Mouse (Mus musculus) brain, embryonic 14.5 days (tissue): Measurements from ENCODE around the gene Ppa2.

Source experiments
- CTCF ChIP-seq: fragments of 200-500 bp; IDR thresholded peaks from 2 replicates; pipeline ENCODE4 v1.5.1; 2012; ENCODE audit warnings: inconsistent platforms, mild to moderate bottlenecking, moderate library complexity, borderline replicate concordance; ENCODE audit not compliant: insufficient read depth, insufficient read length; ENCODE audit errors: extremely low read depth
- POLR2A ChIP-seq: fragments of 200-500 bp; IDR thresholded peaks from 2 replicates; pipeline ENCODE4 v1.6.1; 2012; ENCODE audit warnings: mild to moderate bottlenecking, inconsistent platforms, borderline replicate concordance; ENCODE audit not compliant: poor library complexity, insufficient read depth, insufficient read length, severe bottlenecking; ENCODE audit errors: extremely low read depth

DNA sequence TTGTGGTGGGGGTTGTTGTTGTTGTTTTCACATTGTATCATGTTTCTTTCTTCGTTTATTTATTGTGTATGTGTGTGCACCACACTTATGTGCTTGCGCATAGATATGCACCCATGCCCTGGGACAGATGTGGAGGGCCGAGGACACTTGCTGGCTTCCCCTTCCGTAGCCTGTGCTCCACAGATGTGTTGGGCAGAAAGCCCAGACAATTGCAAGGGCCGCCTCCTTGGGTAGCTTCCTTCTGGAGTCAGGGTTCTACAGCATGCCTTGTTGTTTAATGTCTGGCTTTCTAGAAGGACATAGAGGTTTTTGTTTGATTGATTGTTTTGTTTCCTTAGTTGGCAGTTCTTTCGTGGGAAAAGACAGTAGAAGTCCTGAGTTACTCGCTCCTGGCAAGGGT is 37.6 kb downstream of the Ppa2 start:
- TF ChIP-seq CTCF (no peak), POLR2A (no peak)
